Mouse (Mus musculus) liver, embryonic 14.5 days (tissue): Measurements from ENCODE around the gene Apbb2. TPM values are rescaled to one million over a fixed set of nuclear protein-coding genes. Genes with fewer than 3 reads are reported as not detected.

Experiments
- ATAC-seq: fragments of 200-750 bp; cut with Nextera tagmentation; 2 replicates; pipeline ENCODE4 v1.8.0; 2017; ENCODE audit warnings: moderate number of reproducible peaks, mild to moderate bottlenecking, moderate library complexity; ENCODE audit not compliant: insufficient read depth
- DNase-seq, 3 experiments: peaks; one replicate each; pipeline ENCODE4 v3.0.0-alpha.2; 2012 to 2013; ENCODE audit warnings: low read depth in 3 of 3, low spot score in 3 of 3
- H3K27ac ChIP-seq: fragments of 300-500 bp; sonication (generic); 2 replicates; pipeline ENCODE4 v1.5.1; 2014; ENCODE audit warnings: moderate library complexity, mild to moderate bottlenecking, control low read depth, inconsistent platforms
- H3K27me3 ChIP-seq: fragments of 300-500 bp; sonication (generic); 2 replicates; pipeline ENCODE4 v1.6.1; 2014; ENCODE audit warnings: mild to moderate bottlenecking, low read length, moderate library complexity; ENCODE audit not compliant: control insufficient read depth, insufficient read depth
- H3K36me3 ChIP-seq: fragments of 300-500 bp; sonication (generic); replicated peaks from 2 replicates; pipeline ENCODE4 v1.6.1; 2014; ENCODE audit warnings: low read depth; ENCODE audit not compliant: control insufficient read depth, insufficient read depth
- H3K4me1 ChIP-seq, 2 experiments: fragments of 200-500 bp in 1 of 2; fragments of 300-500 bp in 1 of 2; sonication (generic) in 1 of 2; replicated peaks; 2 replicates each; pipeline ENCODE4 v1.6.1; 2012 to 2014; ENCODE audit warnings: antibody characterized with exemption in 1 of 2, inconsistent platforms in 1 of 2, low read length in 1 of 2; ENCODE audit not compliant: control insufficient read depth in 2 of 2, insufficient read depth in 2 of 2
- H3K4me2 ChIP-seq: fragments of 300-500 bp; sonication (generic); 2 replicates; pipeline ENCODE4 v1.6.1; 2014; ENCODE audit warnings: low read depth, mild to moderate bottlenecking, control low read depth, moderate library complexity
- H3K4me3 ChIP-seq, 2 experiments: fragments of 200-500 bp in 1 of 2; fragments of 300-500 bp in 1 of 2; sonication (generic) in 1 of 2; 2 replicates each; pipeline ENCODE4 v1.5.1; 2012 to 2014; ENCODE audit warnings: low read depth in 2 of 2, low read length in 2 of 2, mild to moderate bottlenecking in 2 of 2, control low read depth in 1 of 2, inconsistent platforms in 1 of 2, moderate library complexity in 1 of 2; ENCODE audit not compliant: insufficient read depth in 1 of 2
- H3K9ac ChIP-seq: fragments of 300-500 bp; sonication (generic); replicated peaks from 2 replicates; pipeline ENCODE4 v1.6.1; 2014; ENCODE audit warnings: mild to moderate bottlenecking, control low read depth, moderate library complexity
- H3K9me3 ChIP-seq: fragments of 300-500 bp; sonication (generic); 2 replicates; pipeline ENCODE4 v1.6.1; 2016; ENCODE audit warnings: low read length, mixed read lengths; ENCODE audit not compliant: control insufficient read depth
- CTCF ChIP-seq: IDR thresholded peaks from 2 replicates; pipeline ENCODE4 v1.5.1; 2016; ENCODE audit warnings: antibody characterized with exemption, low read depth, control low read depth
- EP300 ChIP-seq: IDR thresholded peaks from 2 replicates; pipeline ENCODE4 v1.6.1; 2016; ENCODE audit warnings: antibody characterized with exemption, low read depth
- WGBS: fragments of 180-500 bp; shearing (Covaris S2); extraction: QIAGEN DNeasy Blood & Tissue Kit; methylation state at CpG from one replicate; pipeline ENCODE4 v1.1.7; 2014; ENCODE audit not compliant: insufficient replicate concordance; 5-methylcytosine and 5-hydroxymethylcytosine counted together
- polyA plus RNA-seq, 2 experiments: library from polyadenylated mRNA; depleted of rRNA in 1 of 2; stranded (reverse) in 1 of 2; unstranded in 1 of 2; fragments of >200 nt; fragmentation: Nextera tagmentation in 1 of 2; extraction: Ambion mirVana in 1 of 2; gene quantifications; 2 replicates each; pipeline versions ENCODE4 v1.2.1 to v1.2.3; 2012 to 2014

Gene Apbb2
- polyA plus RNA-seq, 2 experiments, result 0.92 to 2.8 TPM

DNA sequence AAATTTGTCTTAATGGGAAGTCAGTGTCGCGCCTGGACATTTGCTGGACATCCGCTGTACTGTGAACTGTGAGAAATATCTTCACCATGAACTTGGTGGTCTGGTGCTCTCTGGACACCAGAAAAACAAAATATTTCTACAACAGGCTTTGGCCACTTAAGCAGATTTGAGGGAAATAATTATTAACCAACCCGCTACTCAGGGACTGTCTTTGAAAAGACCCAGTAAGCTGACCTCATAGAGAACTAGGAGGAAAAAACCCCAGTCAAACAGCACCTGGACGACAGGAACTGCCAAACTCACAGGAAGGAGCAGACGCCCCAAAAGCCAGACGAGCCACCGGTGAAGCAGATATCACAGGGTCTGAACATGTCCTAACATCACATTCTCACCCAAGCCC lies 18.2 kb downstream of the Apbb2 start:
- DNase-seq (no peak), ATAC-seq (no peak)
- 61% methylated on average over 8 of the region's 8 CpGs for WGBS
- Histone ChIP-seq H3K27me3 (no peaks in the 10 kb centered on the region), H3K4me3 (no peak overlapping the region), H3K9ac (no peak overlapping the region), H3K4me1 (peaks cover 0 to 3% of the 10 kb centered on the region in 2 experiments; a peak in 1 of 4 replicates), H3K27ac (no peak overlapping the region), H3K36me3 (no peaks in the 10 kb centered on the region), H3K4me2 (no peak overlapping the region), H3K9me3 (no peaks in the 10 kb centered on the region)
- TF ChIP-seq CTCF (no peak), EP300 (no peak)

DNA sequence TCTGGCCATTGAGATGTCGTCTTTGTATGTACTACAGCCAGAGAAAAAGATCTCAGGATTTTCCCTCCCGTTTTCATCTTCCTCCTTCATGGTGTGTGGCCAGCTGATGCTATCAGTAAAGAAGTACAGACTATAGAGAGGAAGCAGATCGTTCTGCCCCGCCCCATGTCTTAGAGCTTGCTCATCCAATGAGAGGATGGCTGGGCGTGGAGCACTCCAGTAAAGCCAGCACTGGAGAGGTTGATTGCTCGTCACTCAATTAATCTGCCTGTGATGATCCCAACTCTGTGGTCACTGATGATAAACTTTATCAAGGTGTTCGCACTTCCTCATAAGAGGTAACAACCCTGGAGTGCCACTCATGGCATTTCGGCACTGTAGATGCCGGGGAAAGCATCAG lies 18.7 kb downstream of the Apbb2 start:
- no peaks in the 10 kb centered on the region for H3K36me3 ChIP-seq
- DNase-seq (no peak), ATAC-seq (no peak)
- no peak overlapping the region for H3K27ac ChIP-seq
- no peaks in the 10 kb centered on the region for H3K27me3 ChIP-seq
- TF ChIP-seq EP300 (no peak), CTCF (no peak)
- no peak overlapping the region for H3K9ac ChIP-seq
- peaks cover 0 to 3% of the 10 kb centered on the region in 2 experiments; a peak in 1 of 4 replicates for H3K4me1 ChIP-seq
- H3K9me3 ChIP-seq, result no peaks in the 10 kb centered on the region
- no peak overlapping the region for H3K4me2 ChIP-seq
- H3K4me3 ChIP-seq, result no peak overlapping the region
- 43% methylated on average over 9 of the region's 9 CpGs for WGBS

DNA sequence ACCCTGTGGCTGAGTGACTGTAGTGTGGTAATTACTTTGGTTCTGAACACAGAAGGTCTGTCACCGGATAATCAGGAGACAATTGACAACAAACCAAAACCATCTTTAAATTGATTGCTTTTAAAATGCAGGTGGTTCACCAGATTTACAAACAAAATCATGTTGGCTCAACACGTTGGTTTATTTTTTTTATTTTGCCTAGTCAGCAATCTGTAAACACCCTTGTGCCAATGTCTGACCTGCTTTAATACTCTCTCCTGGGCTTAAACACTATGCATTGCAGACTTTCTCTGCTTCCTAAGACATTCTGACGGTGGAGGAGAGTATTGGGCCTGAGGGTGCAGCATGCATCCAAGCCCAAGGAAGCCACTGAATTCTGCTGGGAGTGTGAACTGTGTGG lies 22.3 kb downstream of the Apbb2 start:
- no peak overlapping the region for H3K4me2 ChIP-seq
- no peaks in the 10 kb centered on the region for H3K4me1 ChIP-seq
- no peak overlapping the region for H3K27ac ChIP-seq
- DNase-seq (no peak), ATAC-seq (no peak)
- no peak overlapping the region for H3K4me3 ChIP-seq
- no peak for TF ChIP-seq EP300
- no peak overlapping the region for H3K9ac ChIP-seq
- H3K9me3 ChIP-seq, result no peaks in the 10 kb centered on the region
- WGBS, result 58% methylated on average over 3 of the region's 3 CpGs
- H3K27me3 ChIP-seq, result no peaks in the 10 kb centered on the region
- no peaks in the 10 kb centered on the region for H3K36me3 ChIP-seq

DNA sequence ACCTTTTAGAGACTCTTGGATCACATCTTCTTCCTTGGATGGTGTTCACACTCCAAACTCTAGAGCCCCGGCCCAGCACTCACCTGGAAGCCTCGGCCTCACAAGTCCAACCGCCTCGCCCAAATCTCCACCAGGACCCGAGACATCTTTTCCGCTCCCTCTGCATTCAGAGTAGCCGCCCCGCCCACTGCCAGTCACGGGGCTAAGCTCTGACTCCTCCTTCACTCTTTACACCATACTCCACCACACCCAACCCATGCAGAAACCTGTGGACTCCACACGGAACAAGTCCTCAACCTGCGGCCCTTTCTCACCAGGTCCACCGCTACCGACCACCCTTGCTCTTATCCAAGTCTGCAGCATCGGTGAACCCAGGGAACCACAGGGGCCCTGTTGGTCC lies 23.7 kb downstream of the Apbb2 start:
- Histone ChIP-seq H3K9ac (no peak overlapping the region), H3K27ac (no peak overlapping the region), H3K4me2 (no peak overlapping the region), H3K4me1 (no peaks in the 10 kb centered on the region), H3K27me3 (no peaks in the 10 kb centered on the region), H3K4me3 (no peak overlapping the region), H3K36me3 (no peaks in the 10 kb centered on the region), H3K9me3 (no peaks in the 10 kb centered on the region)
- TF ChIP-seq EP300, result no peak
- TF ChIP-seq CTCF, result no peak
- ATAC-seq (no peak), DNase-seq (no peak)
- WGBS, result 68% methylated on average over 14 of the region's 14 CpGs

DNA sequence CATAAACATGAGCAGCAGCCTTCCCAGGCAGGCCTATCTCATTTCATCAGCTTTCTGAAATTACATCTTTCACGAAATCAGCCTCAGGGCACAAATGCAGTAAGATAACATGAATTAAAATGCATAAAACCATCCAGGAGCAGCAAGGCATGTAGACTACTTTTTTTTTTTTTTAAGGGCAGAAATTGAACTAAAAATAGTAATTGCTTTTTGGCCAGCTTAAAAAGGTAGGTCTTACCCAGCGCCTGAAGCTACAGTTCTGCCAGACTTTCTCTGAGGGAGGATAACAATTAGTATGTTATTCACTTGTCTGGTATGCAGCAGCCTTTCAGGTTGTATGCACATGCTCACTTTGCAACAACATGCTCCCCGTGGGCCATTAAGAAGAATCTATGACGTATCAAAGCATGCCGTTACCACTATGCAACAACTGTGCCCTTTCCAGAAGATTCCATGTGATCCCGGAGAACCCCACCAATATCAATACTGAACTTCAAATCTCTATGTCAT lies 32.3 kb downstream of the Apbb2 start:
- ATAC-seq, result no peak
- Histone ChIP-seq H3K27me3 (no peaks in the 10 kb centered on the region), H3K36me3 (no peaks in the 10 kb centered on the region), H3K4me1 (no peaks in the 10 kb centered on the region), H3K9me3 (no peaks in the 10 kb centered on the region), H3K9ac (no peak overlapping the region), H3K4me2 (no peak overlapping the region), H3K27ac (no peak overlapping the region), H3K4me3 (no peak overlapping the region)
- TF ChIP-seq EP300 (no peak), CTCF (no peak)
- WGBS, result 69% methylated on average over 6 of the region's 6 CpGs
- no peak for DNase-seq
